Mouse (Mus musculus) lung, adult 2 months (tissue): ENCODE measurements at regions not wholly inside any gene's neighbourhood (a gene's known extent, or its start where the extent isn't known, plus 50 kb on each side); places are given as distances from the start of the nearest gene placed in this dataset.

Experiments used
- CTCF ChIP-seq: fragments of 200-500 bp; IDR thresholded peaks from 2 replicates; pipeline ENCODE4 v1.5.1; 2011; ENCODE audit warnings: mild to moderate bottlenecking, low read length, control low read depth; ENCODE audit not compliant: insufficient read depth
- POLR2A ChIP-seq: fragments of 200-500 bp; IDR thresholded peaks from 2 replicates; pipeline ENCODE4 v1.6.1; 2011; ENCODE audit warnings: low read depth, mild to moderate bottlenecking, control low read depth, low read length, borderline replicate concordance; ENCODE audit errors: extremely low read depth

DNA sequence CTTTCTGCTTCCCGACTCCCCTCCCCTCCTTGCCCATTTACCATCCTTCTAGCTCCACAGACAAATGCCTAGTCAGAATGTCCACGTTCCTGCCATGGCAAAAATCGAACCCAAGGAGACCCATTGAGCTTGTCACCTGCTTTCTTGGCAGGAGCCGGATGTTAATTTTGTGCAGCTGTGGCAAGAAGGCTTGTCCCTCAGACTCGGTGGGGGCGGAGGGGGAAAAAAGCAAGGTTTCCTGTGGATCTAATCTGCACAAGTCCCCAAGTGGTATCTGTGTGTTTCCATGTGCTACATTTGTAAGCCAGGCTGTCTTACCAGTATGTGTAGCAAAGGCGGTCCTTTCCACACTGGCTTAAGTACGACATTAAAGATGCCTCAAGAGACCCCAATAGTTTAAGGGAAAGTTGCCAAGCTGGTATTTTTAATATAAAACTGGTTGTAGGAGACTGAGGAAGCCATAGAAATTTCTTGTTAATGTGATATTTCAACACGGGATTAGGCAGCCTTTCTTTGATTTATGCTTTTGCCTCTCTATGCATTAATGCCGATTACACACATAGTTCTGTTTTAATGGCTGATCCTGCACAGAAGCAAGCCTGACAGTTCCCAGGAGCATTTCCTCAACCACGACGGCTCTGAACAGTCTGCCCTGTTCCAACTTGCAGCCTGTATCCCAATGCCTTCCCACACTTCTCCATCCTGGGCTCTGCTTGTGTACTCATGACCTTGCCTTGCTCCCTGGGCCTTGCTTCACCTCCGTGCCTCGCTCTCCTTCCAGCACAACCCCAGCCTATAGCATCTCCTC, 138.9 kb upstream of the Plxnc1 start:
- TF ChIP-seq CTCF, result no peak
- TF ChIP-seq POLR2A, result no peak
